Mouse (Mus musculus): ENCODE results near the gene Ntn3.

Ntn3 gene

GRCm38 (mm10) chr17:24210591-24210990 lies 1.3 kb upstream of the Ntn3 start:
- peak; percentile 52 for DNase-seq

GRCm38 (mm10) chr17:24209916-24210240 lies 547 bp upstream of the Ntn3 start:
- DNase-seq = peak; percentile 56

- DNase-seq = no peak
Observed at GRCm38 (mm10) chr17:24208641-24209042, 689 bp downstream of the Ntn3 start.

- peak; percentile 57 for DNase-seq
Observed at GRCm38 (mm10) chr17:24207768-24208640, 1.3 kb downstream of the Ntn3 start.

GRCm38 (mm10) chr17:24206451-24207351 lies 2.6 kb downstream of the Ntn3 start:
- peak; percentile 73 for DNase-seq

- peak; percentile 69 for DNase-seq
Observed at GRCm38 (mm10) chr17:24205908-24206361, 3.4 kb downstream of the Ntn3 start.

- DNase-seq = peak; percentile 94
Observed at GRCm38 (mm10) chr17:24205284-24205888, 3.9 kb downstream of the Ntn3 start, which contains the start of gene Tbc1d24. Gene Tbc1d24 (minus strand): TSS chr17:24205562.

GRCm38 (mm10) chr17:24204846-24205245 lies 4.5 kb downstream of the Ntn3 start:
- DNase-seq = no peak

- DNase-seq = peak; percentile 29
Observed at GRCm38 (mm10) chr17:24203611-24204534, 5.5 kb downstream of the Ntn3 start.

GRCm38 (mm10) chr17:24203068-24203467 lies 6.3 kb downstream of the Ntn3 start:
- DNase-seq = peak; percentile 32

- peak; percentile 21 for DNase-seq
Observed at GRCm38 (mm10) chr17:24201092-24201491, 8.2 kb downstream of the Ntn3 start.

- DNase-seq = no peak
Observed at GRCm38 (mm10) chr17:24199741-24200140, 9.6 kb downstream of the Ntn3 start.

- DNase-seq = peak; percentile 77
Observed at GRCm38 (mm10) chr17:24199252-24199651, 10.1 kb downstream of the Ntn3 start.

- DNase-seq = peak; percentile 59
Observed at GRCm38 (mm10) chr17:24197032-24197824, 12.1 kb downstream of the Ntn3 start.

- no peak for DNase-seq
Observed at GRCm38 (mm10) chr17:24195349-24195748, 14.0 kb downstream of the Ntn3 start.

GRCm38 (mm10) chr17:24193769-24194168 lies 15.6 kb downstream of the Ntn3 start:
- DNase-seq = no peak

GRCm38 (mm10) chr17:24193268-24193667 lies 16.1 kb downstream of the Ntn3 start:
- no peak for DNase-seq

- no peak for DNase-seq
Observed at GRCm38 (mm10) chr17:24192848-24193247, 16.5 kb downstream of the Ntn3 start.

GRCm38 (mm10) chr17:24191481-24191880 lies 17.9 kb downstream of the Ntn3 start:
- DNase-seq = no peak

GRCm38 (mm10) chr17:24190934-24191333 lies 18.4 kb downstream of the Ntn3 start:
- DNase-seq = no peak

- DNase-seq = no peak
Observed at GRCm38 (mm10) chr17:24174259-24174658, 35.1 kb downstream of the Ntn3 start.

All from cerebellum, adult 9-10 months (tissue).